Mouse (Mus musculus): Measurements from ENCODE around the gene Usp44. TPM values are rescaled to one million over a fixed set of nuclear protein-coding genes. Genes with fewer than 3 reads are reported as not detected.
"Not testable (repeated sequence)": the region's sequence is repeated elsewhere in the genome, so short reads cannot be mapped to it uniquely, and the experiment has no call there.

Gene Usp44
- polyA plus RNA-seq (2012; rRNA removed): 0.08 TPM in 1 of 2 replicates, not detected in the other

DNA sequence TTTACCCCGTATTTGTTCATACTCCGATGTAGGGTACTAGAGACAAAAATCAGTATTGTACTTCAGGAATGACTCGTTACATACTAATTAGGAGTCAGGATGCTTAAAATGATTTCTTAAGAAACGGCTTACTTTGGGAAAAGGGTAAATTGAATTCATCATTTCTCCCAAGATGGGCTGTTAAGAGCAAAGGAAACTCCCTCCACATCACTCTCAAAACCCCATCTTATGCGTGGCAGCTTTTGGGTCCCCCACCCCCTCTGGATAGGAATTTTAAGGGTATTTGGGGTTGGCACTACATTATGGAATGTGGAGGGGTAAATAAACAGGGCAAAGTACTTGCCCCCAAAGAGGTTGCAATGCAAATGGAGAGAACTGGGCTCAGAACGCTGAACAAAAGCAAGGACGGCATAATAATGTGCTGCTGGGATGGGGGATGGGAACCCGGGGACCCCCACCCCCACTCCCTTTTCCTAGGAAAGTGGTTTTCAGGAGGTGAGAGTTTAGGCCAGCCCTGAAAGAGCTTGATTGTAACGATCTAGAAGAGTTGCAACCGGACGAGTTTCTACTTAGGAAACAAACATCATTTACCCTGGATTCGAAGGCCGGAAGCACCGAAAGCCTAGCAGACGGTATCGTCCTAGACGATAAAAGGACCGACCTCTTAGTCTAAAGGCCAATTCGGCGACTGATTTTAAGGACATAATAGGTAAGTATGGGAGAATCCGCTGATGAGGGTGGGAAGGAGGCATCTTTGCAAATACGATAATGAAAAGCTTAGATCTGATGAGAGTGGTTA is at the start of gene Usp44:
TSS of gene Usp44 (plus strand) at position 625 of the 799 bp plus-strand sequence.
- Histone ChIP-seq H3K27ac (ENCODE audit: insufficient read depth, low read length) (no peak within 1 kb of the TSS), H3K4me3 (ENCODE audit: extremely low read depth, insufficient read depth, insufficient read length) (no peak within 1 kb of the TSS), H3K36me3 (ENCODE audit: control insufficient read depth, insufficient read depth, low read length) (no peaks in the 10 kb centered on the region), H3K4me1 (ENCODE audit: control insufficient read depth, insufficient read depth, insufficient read length) (peaks cover 13% of the 10 kb centered on the region), H3K27me3 (ENCODE audit: control insufficient read depth, insufficient read depth, low read length) (peaks cover 11% of the 10 kb centered on the region)
- WGBS: 76% methylated on average over 22 of the region's 22 CpGs
- DNase-seq (ENCODE audit: low read depth in 1 of 2, low spot score in 2 of 2): no peak
- no peak for TF ChIP-seq CTCF (IDR thresholded peaks at IDR 0.05; ENCODE audit: extremely low read depth, insufficient read depth, insufficient read length, insufficient replicate concordance)
- TF ChIP-seq POLR2A (IDR thresholded peaks at IDR 0.05; ENCODE audit: low read depth, low read length): no peak

DNA sequence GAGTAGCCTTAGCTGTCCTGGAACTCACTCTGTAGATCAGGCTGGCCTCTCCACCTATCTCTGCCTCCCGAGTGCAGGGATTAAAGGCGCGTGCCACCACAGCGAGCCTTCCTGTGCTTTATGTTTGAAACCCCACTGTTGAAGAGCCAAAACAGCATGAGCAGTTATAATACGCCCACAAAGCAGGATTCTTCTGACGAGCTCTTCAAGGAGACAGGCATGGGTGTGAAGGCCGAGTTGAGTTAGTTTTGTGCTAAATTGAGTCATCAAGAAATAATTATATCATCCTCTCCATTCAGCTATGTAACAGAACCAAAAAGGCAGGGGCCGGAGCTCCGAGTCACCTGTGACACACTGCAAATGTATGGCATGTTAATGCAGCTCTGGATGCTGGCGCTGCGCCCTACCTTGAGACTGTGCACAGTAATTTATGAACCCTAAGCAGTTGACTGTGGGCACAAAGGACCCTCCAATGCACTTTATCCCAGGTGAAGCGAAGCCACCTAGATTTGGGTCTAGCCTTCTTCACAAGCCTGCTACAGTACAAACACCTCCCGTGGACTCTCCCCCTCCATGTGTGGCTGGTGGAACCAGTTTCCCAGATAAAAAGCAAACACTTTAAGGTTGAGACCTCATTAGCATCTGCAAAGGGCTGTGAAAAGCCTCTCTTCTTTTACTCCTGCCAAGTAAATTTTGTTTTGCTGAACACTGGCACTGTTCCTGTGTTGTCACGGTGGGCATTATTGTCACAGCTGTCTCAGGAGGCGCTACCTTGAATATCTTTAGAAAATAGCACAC is 47.9 kb upstream of the Usp44 start:
- TF ChIP-seq POLR2A (IDR thresholded peaks at IDR 0.05; ENCODE audit: low read depth, low read length): no peak
- TF ChIP-seq CTCF (IDR thresholded peaks at IDR 0.05; ENCODE audit: extremely low read depth, insufficient read depth, insufficient read length, insufficient replicate concordance): no peak
- Histone ChIP-seq H3K4me3 (ENCODE audit: extremely low read depth, insufficient read depth, insufficient read length) (no peak overlapping the region), H3K27ac (ENCODE audit: insufficient read depth, low read length) (no peak overlapping the region), H3K36me3 (ENCODE audit: control insufficient read depth, insufficient read depth, low read length) (no peaks in the 10 kb centered on the region), H3K27me3 (ENCODE audit: control insufficient read depth, insufficient read depth, low read length) (no peaks in the 10 kb centered on the region), H3K4me1 (ENCODE audit: control insufficient read depth, insufficient read depth, insufficient read length) (no peaks in the 10 kb centered on the region)
- WGBS: 88% methylated on average over 15 of the region's 15 CpGs
- DNase-seq (ENCODE audit: low read depth in 1 of 2, low spot score in 2 of 2): no peak

DNA sequence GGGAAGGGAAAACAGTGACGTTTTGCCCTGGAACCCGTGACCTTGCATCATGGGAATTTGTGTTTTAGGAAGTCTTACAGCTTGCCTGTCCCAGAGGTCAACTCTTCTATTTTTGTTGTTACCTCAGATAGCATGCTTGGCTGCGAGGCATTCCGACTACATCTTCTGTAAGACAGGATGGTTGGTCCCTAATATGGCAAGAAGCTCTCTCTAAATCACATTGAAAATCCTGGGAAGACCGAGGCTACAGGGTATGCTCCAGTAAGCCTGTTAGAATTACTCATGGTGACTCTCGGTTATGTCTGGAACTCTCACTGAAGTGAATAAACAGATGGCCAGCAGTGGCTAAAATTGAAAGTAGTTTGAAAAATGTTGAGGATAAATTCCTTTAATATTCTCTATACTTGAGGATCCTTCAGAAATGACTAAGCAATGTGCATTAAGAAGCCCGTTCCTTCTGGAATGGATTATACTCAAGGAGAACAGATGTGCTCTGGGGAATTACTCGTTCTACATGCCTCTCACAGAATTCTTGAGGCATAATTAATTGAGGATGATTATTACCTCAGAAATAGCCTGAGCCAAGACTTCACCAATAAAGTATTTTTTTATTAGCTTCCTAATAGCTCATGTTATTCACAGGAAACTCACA is 31.5 kb upstream of the Usp44 start:
- DNase-seq (ENCODE audit: low read depth in 1 of 2, low spot score in 2 of 2): no peak

DNA sequence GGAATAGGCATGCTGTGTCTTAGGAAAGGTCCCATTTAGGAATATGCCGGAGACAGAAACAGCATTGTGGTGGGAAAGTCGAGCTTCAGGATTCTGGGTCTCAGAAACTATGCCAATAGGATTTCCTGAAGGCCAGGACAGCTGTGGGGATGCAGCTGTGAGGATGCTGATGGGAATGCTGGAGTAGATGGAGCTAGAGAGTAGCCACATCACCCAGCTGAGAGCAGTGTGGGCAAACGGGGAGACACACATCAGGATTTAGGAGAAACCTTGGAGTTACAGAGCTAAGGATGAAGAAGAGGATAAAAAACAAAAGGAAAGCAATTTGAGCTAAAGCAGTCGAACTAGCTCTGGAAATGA is 31.0 kb upstream of the Usp44 start:
- WGBS: 82% methylated on average over 4 of the region's 4 CpGs
- TF ChIP-seq POLR2A (IDR thresholded peaks at IDR 0.05; ENCODE audit: low read depth, low read length): no peak
- TF ChIP-seq CTCF (IDR thresholded peaks at IDR 0.05; ENCODE audit: extremely low read depth, insufficient read depth, insufficient read length, insufficient replicate concordance): no peak
- H3K4me3 ChIP-seq (ENCODE audit: extremely low read depth, insufficient read depth, insufficient read length): no peak overlapping the region
- no peaks in the 10 kb centered on the region for H3K27me3 ChIP-seq (ENCODE audit: control insufficient read depth, insufficient read depth, low read length)
- H3K36me3 ChIP-seq (ENCODE audit: control insufficient read depth, insufficient read depth, low read length): no peaks in the 10 kb centered on the region
- no peak overlapping the region for H3K27ac ChIP-seq (ENCODE audit: insufficient read depth, low read length)
- no peak for DNase-seq (ENCODE audit: low read depth in 1 of 2, low spot score in 2 of 2)
- no peaks in the 10 kb centered on the region for H3K4me1 ChIP-seq (ENCODE audit: control insufficient read depth, insufficient read depth, insufficient read length)

More for the DNA sequence above, 31.5 kb upstream of the Usp44 start:
- WGBS: 83% methylated on average over 8 of the region's 8 CpGs
- TF ChIP-seq CTCF (IDR thresholded peaks at IDR 0.05; ENCODE audit: extremely low read depth, insufficient read depth, insufficient read length, insufficient replicate concordance) (no peak), POLR2A (IDR thresholded peaks at IDR 0.05; ENCODE audit: low read depth, low read length) (no peak)
- H3K4me3 ChIP-seq (ENCODE audit: extremely low read depth, insufficient read depth, insufficient read length): no peak overlapping the region
- H3K27ac ChIP-seq (ENCODE audit: insufficient read depth, low read length): no peak overlapping the region
- no peaks in the 10 kb centered on the region for H3K36me3 ChIP-seq (ENCODE audit: control insufficient read depth, insufficient read depth, low read length)
- no peaks in the 10 kb centered on the region for H3K27me3 ChIP-seq (ENCODE audit: control insufficient read depth, insufficient read depth, low read length)
- H3K4me1 ChIP-seq (ENCODE audit: control insufficient read depth, insufficient read depth, insufficient read length): no peaks in the 10 kb centered on the region

DNA sequence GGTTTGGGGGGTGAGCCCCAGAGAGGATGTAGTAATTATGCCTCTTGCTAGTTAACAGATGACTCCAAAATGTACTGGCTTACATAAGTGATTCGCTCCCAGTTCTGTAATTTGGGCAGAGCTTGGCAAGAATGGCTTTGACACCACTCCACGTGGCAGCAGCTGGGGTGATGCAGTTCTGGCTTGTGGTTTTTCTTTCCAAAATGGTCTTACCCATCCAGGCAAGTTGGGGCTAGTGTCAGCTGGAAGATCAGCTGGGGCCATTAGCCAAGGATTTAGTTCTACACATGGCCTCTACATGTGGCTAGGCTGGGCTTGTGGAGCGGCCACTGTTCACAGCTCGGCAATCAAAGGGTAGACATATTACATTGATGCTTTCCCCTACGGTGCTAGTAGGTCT is 30.5 kb upstream of the Usp44 start:
- no peak for DNase-seq (ENCODE audit: low read depth in 1 of 2, low spot score in 2 of 2)
- TF ChIP-seq POLR2A (IDR thresholded peaks at IDR 0.05; ENCODE audit: low read depth, low read length) (no peak), CTCF (IDR thresholded peaks at IDR 0.05; ENCODE audit: extremely low read depth, insufficient read depth, insufficient read length, insufficient replicate concordance) (no peak)
- Histone ChIP-seq H3K36me3 (ENCODE audit: control insufficient read depth, insufficient read depth, low read length) (no peaks in the 10 kb centered on the region), H3K4me3 (ENCODE audit: extremely low read depth, insufficient read depth, insufficient read length) (no peak overlapping the region), H3K27ac (ENCODE audit: insufficient read depth, low read length) (no peak overlapping the region), H3K4me1 (ENCODE audit: control insufficient read depth, insufficient read depth, insufficient read length) (no peaks in the 10 kb centered on the region), H3K27me3 (ENCODE audit: control insufficient read depth, insufficient read depth, low read length) (no peaks in the 10 kb centered on the region)
- WGBS: 76% methylated on average over 5 of the region's 5 CpGs

DNA sequence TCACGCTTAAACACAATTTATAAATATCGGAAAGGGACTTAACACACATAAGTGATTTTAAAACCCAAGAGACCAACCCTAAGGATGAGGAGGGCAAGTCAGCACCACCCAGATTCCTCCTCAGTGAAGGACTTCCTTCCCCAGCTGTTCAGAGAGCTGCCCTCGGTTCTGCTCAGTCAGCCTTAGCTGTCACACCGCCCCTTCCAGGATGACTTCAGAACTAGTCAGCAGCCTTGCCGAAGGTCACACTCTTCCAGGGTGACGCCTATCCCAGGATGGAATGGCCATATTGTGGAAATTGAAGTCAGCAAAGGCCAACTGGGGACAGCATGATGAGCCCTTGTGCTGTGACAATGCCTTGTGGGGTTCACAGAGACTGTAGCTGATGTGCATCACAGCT is 28.2 kb upstream of the Usp44 start:
- TF ChIP-seq POLR2A (IDR thresholded peaks at IDR 0.05; ENCODE audit: low read depth, low read length): no peak
- TF ChIP-seq CTCF (IDR thresholded peaks at IDR 0.05; ENCODE audit: extremely low read depth, insufficient read depth, insufficient read length, insufficient replicate concordance): no peak
- H3K27me3 ChIP-seq (ENCODE audit: control insufficient read depth, insufficient read depth, low read length): no peaks in the 10 kb centered on the region
- no peak overlapping the region for H3K4me3 ChIP-seq (ENCODE audit: extremely low read depth, insufficient read depth, insufficient read length)
- no peaks in the 10 kb centered on the region for H3K4me1 ChIP-seq (ENCODE audit: control insufficient read depth, insufficient read depth, insufficient read length)
- H3K36me3 ChIP-seq (ENCODE audit: control insufficient read depth, insufficient read depth, low read length): no peaks in the 10 kb centered on the region
- 58% methylated on average over 6 of the region's 6 CpGs for WGBS
- no peak overlapping the region for H3K27ac ChIP-seq (ENCODE audit: insufficient read depth, low read length)
- no peak for DNase-seq (ENCODE audit: low read depth in 1 of 2, low spot score in 2 of 2)

DNA sequence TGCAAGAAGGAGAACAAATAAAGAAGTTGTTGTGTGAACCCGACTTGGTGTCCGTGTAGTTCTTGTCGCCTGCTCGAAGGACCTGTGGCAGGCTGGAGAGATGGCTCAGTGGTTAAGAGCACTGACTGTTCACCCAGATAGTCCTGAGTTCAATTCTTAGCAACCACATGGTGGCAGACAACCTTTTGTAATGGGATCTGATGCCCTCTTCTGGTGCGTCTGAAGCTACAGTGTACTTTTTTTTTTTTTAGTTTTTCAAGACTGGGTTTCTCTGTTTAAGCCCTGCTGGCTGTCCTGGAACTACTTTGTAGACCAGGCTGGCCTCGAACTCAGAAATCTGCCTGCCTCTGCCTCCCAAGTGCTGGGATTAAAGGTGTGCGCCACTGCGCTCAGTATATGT is 21.9 kb upstream of the Usp44 start:
- 91% methylated on average over 8 of the region's 8 CpGs for WGBS
- H3K27me3 ChIP-seq (ENCODE audit: control insufficient read depth, insufficient read depth, low read length): not testable (repeated sequence)

More for the DNA sequence above, 21.9 kb upstream of the Usp44 start:
- not testable (repeated sequence) for H3K36me3 ChIP-seq (ENCODE audit: control insufficient read depth, insufficient read depth, low read length); H3K4me1 ChIP-seq (ENCODE audit: control insufficient read depth, insufficient read depth, insufficient read length); H3K27ac ChIP-seq (ENCODE audit: insufficient read depth, low read length); DNase-seq (ENCODE audit: low read depth in 1 of 2, low spot score in 2 of 2); H3K4me3 ChIP-seq (ENCODE audit: extremely low read depth, insufficient read depth, insufficient read length)
